Mouse (Mus musculus) limb, embryonic 14.5 days (tissue): ENCODE data around the gene Fhit. TPM values are rescaled to one million over a fixed set of nuclear protein-coding genes. Genes with fewer than 3 reads are reported as not detected.

Experiments used
- ATAC-seq: fragments of 200-750 bp; cut with Nextera tagmentation; 2 replicates; pipeline ENCODE4 v1.8.0; 2017; ENCODE audit warnings: low read depth, moderate number of reproducible peaks, moderate TSS enrichment; ENCODE audit not compliant: low FRiP score
- DNase-seq: peaks from one replicate; pipeline ENCODE4 v3.0.0-alpha.2; 2015; ENCODE audit warnings: low spot score
- H3K27ac ChIP-seq: fragments of 300-500 bp; sonication (generic); replicated peaks from 2 replicates; pipeline ENCODE4 v1.5.1; 2014; ENCODE audit warnings: low read depth, mild to moderate bottlenecking, low read length, moderate library complexity, mixed read lengths
- H3K27me3 ChIP-seq: fragments of 300-500 bp; sonication (generic); 2 replicates; pipeline ENCODE4 v1.6.1; 2014; ENCODE audit warnings: low read length, mixed read lengths; ENCODE audit not compliant: control insufficient read depth, insufficient read depth
- H3K36me3 ChIP-seq: fragments of 300-500 bp; sonication (generic); 2 replicates; pipeline ENCODE4 v1.6.1; 2014; ENCODE audit warnings: mild to moderate bottlenecking, low read length, moderate library complexity, mixed read lengths; ENCODE audit not compliant: control insufficient read depth, insufficient read depth
- H3K4me1 ChIP-seq: fragments of 300-500 bp; sonication (generic); 2 replicates; pipeline ENCODE4 v1.6.1; 2014; ENCODE audit warnings: antibody characterized with exemption, low read length, mixed read lengths; ENCODE audit not compliant: control insufficient read depth, insufficient read depth
- H3K4me2 ChIP-seq: fragments of 300-500 bp; sonication (generic); replicated peaks from 2 replicates; pipeline ENCODE4 v1.6.1; 2014; ENCODE audit warnings: low read depth, mild to moderate bottlenecking, low read length, moderate library complexity; ENCODE audit not compliant: severe bottlenecking
- H3K4me3 ChIP-seq: fragments of 300-500 bp; sonication (generic); replicated peaks from 2 replicates; pipeline ENCODE4 v1.5.1; 2014; ENCODE audit warnings: low read length
- H3K9ac ChIP-seq: fragments of 300-500 bp; sonication (generic); 2 replicates; pipeline ENCODE4 v1.6.1; 2014; ENCODE audit warnings: mild to moderate bottlenecking, low read depth, low read length, moderate library complexity; ENCODE audit not compliant: severe bottlenecking
- H3K9me3 ChIP-seq: fragments of 300-500 bp; sonication (generic); 2 replicates; pipeline ENCODE4 v1.6.1; 2016; ENCODE audit warnings: low read length; ENCODE audit not compliant: control insufficient read depth
- POLR2A ChIP-seq: fragments of 200-500 bp; IDR thresholded peaks from 2 replicates; pipeline ENCODE4 v1.8.0; 2012; ENCODE audit warnings: inconsistent platforms, mild to moderate bottlenecking, moderate library complexity, borderline replicate concordance; ENCODE audit not compliant: insufficient read depth, insufficient read length; ENCODE audit errors: extremely low read depth
- WGBS: fragments of 180-500 bp; shearing (Covaris S2); extraction: QIAGEN DNeasy Blood & Tissue Kit; methylation state at CpG from one replicate; pipeline ENCODE4 v1.1.7; 2014; 5-methylcytosine and 5-hydroxymethylcytosine counted together
- polyA plus RNA-seq, 2 experiments: library from polyadenylated mRNA; depleted of rRNA in 1 of 2; stranded (reverse) in 1 of 2; unstranded in 1 of 2; fragments of >200 nt; fragmentation: Nextera tagmentation in 1 of 2; extraction: Ambion mirVana in 1 of 2; gene quantifications; 2 replicates each; pipeline versions ENCODE4 v1.2.1 to v1.2.3; 2012 to 2014

Gene Fhit
- polyA plus RNA-seq, 2 experiments, result 3.5 to 7.6 TPM

DNA sequence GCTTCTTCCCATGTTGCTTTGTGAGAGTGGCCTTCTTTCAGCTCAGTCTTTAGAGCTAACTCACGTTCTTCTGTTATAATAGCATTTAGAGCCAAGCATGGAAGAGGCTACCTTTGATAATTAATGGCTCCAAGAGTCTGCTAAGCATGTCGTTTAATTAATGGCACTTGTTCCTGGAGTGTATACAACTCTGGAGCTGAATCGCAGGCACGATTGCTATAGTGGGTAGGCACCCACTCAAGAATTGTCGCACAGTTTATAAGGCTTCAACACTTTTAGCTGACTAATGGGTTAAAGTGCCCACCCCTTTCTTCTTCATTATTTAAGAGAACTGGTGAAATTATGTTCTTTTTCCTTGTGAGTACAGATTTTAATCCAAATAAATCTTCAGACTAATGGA lies 1605.5 kb downstream of the Fhit start:
- DNase-seq (no peak), ATAC-seq (no peak)
- Histone ChIP-seq H3K36me3 (no peaks in the 10 kb centered on the region), H3K27ac (no peak overlapping the region), H3K9me3 (no peaks in the 10 kb centered on the region), H3K4me2 (no peak overlapping the region), H3K4me1 (peaks cover 7% of the 10 kb centered on the region), H3K4me3 (no peak overlapping the region), H3K27me3 (no peaks in the 10 kb centered on the region), H3K9ac (no peak overlapping the region)
- WGBS, result 30% methylated on average over 5 of the region's 5 CpGs
- no peak for TF ChIP-seq POLR2A

GRCm38 (mm10) chr14:9555807-9556206 lies 1606.0 kb downstream of the Fhit start:
- H3K4me3 ChIP-seq, result no peak overlapping the region
- WGBS, result 21% methylated on average over 6 of the region's 6 CpGs
- H3K27me3 ChIP-seq, result no peaks in the 10 kb centered on the region
- no peaks in the 10 kb centered on the region for H3K36me3 ChIP-seq
- ATAC-seq, result no peak; the same call in 1 of the 2 replicates
- H3K27ac ChIP-seq, result no peak overlapping the region
- H3K4me1 ChIP-seq, result peaks cover 7% of the 10 kb centered on the region
- no peak overlapping the region for H3K9ac ChIP-seq
- DNase-seq, result peak; percentile 12
- no peak for TF ChIP-seq POLR2A
- H3K9me3 ChIP-seq, result no peaks in the 10 kb centered on the region
- H3K4me2 ChIP-seq, result no peak overlapping the region

- no peak for TF ChIP-seq POLR2A
- H3K9ac ChIP-seq, result no peak overlapping the region
These were observed 1609.7 kb downstream of the Fhit start for GRCm38 (mm10) chr14:9552149-9552548.

DNA sequence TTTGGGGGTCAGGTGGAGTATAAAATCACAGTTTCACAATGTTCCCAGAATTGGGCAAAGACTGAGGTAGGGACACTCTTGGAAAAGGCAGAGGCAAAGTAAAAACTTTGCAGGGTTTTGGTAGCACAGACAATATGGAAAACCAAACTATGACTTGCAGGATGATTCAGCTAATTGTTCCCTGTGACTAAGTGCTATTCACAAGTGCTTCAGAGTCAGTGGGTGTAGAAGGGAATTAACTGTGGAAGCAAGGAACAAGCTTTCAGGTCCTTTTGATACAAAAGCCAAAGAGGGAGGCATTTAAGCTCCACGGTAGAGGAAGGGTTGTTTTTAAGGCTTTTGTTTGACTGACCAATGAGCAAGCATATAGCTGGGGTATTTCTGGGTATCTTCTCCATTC lies 1613.9 kb downstream of the Fhit start:
- no peak for DNase-seq
- 83% methylated on average over 1 of the region's 1 CpGs for WGBS
- no peak overlapping the region for H3K9ac ChIP-seq

More at GRCm38 (mm10) chr14:9552149-9552548, 1609.7 kb downstream of the Fhit start:
- Histone ChIP-seq H3K4me2 (no peak overlapping the region), H3K9me3 (no peaks in the 10 kb centered on the region), H3K27me3 (no peaks in the 10 kb centered on the region), H3K4me1 (peaks cover 7% of the 10 kb centered on the region), H3K36me3 (no peaks in the 10 kb centered on the region), H3K4me3 (no peak overlapping the region), H3K27ac (no peak overlapping the region)
- DNase-seq (no peak), ATAC-seq (no peak)

DNA sequence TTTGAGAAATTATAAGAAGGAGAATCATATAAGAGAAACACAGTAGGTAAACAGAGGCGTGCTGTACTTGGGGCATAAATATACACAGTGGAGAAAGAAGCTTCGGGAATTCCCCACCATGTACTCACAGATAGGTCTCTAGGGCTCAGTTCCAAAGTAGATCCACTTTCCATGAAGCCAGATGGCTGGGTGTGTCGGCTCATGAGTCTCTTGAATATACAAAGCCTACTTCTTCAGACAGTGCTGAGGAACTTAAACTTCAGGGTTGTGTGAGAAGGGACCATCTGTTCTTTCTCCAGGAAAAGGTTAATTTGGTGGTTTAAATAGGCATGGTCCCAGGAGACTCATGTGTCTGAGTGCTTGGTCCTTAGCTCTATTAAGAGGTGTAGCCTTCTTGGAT lies 1617.5 kb downstream of the Fhit start:
- no peak overlapping the region for H3K27ac ChIP-seq
- H3K36me3 ChIP-seq, result no peaks in the 10 kb centered on the region

More for the DNA sequence above, 1613.9 kb downstream of the Fhit start:
- H3K9me3 ChIP-seq, result no peaks in the 10 kb centered on the region
- H3K27me3 ChIP-seq, result no peaks in the 10 kb centered on the region
- no peak for ATAC-seq
- no peaks in the 10 kb centered on the region for H3K36me3 ChIP-seq
- H3K27ac ChIP-seq, result no peak overlapping the region
- no peak overlapping the region for H3K4me2 ChIP-seq
- no peak overlapping the region for H3K4me3 ChIP-seq
- TF ChIP-seq POLR2A, result no peak
- H3K4me1 ChIP-seq, result no peaks in the 10 kb centered on the region

DNA sequence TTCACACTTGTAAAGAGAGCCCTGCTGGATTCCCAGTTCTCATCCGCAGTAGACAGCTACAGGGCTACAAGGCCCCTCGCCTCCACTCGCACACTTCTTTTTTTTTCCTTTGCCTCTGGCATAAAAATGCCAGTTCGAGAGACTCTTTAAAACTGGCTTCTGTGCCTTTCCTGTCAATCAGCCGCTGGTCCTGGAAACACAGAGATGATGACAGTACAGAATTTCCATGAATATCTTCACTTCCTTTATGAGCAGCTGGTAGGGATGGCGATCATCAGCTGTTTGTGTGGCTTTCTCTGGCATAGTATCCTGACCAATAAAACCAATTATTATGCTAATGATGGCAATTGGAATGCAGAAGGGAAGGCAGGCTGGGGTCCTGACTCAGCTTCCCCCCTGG lies 1626.3 kb downstream of the Fhit start:
- H3K9ac ChIP-seq, result no peak overlapping the region
- no peak overlapping the region for H3K4me2 ChIP-seq
- no peaks in the 10 kb centered on the region for H3K36me3 ChIP-seq
- DNase-seq, result no peak
- H3K9me3 ChIP-seq, result no peaks in the 10 kb centered on the region
- no peak overlapping the region for H3K4me3 ChIP-seq
- H3K27ac ChIP-seq, result no peak overlapping the region
- no peak for ATAC-seq
- H3K4me1 ChIP-seq, result no peaks in the 10 kb centered on the region
- no peaks in the 10 kb centered on the region for H3K27me3 ChIP-seq
- WGBS, result 52% methylated on average over 6 of the region's 6 CpGs
- TF ChIP-seq POLR2A, result no peak

More for the DNA sequence above, 1617.5 kb downstream of the Fhit start:
- Histone ChIP-seq H3K9ac (no peak overlapping the region), H3K9me3 (no peaks in the 10 kb centered on the region), H3K4me1 (no peaks in the 10 kb centered on the region), H3K4me3 (no peak overlapping the region), H3K4me2 (no peak overlapping the region), H3K27me3 (no peaks in the 10 kb centered on the region)
- WGBS, result 78% methylated on average over 3 of the region's 3 CpGs
- no peak for TF ChIP-seq POLR2A
- DNase-seq, result no peak
- ATAC-seq, result no peak
